Mouse (Mus musculus): ENCODE data around the gene Nodal. TPM values are rescaled to one million over a fixed set of nuclear protein-coding genes. Genes with fewer than 3 reads are reported as not detected.

The Nodal gene
- total and polyA plus RNA-seq, 3 experiments, result 0.13 TPM; not detected in 2

- dilution Hi-C loops (cut with MboI; ENCODE audit: extremely low pct_ligation_motif_present, extremely low pct_unique_long_range_greater_than_20kb, low sequenced_read_pairs) (no loop called here), in situ Hi-C loops (cut with MboI; ENCODE audit: low pct_ligation_motif_present, low pct_unique_long_range_greater_than_20kb, low sequenced_read_pairs) (no loop called here)
- no peak overlapping the region for H3K4me3 ChIP-seq (replicated peaks in 1 of 3; ENCODE audit: low read depth in 2 of 3, low read length in 2 of 3, poor library complexity in 1 of 3)
- H3K27me3 ChIP-seq (replicated peaks), result peaks cover 5% of the 10 kb centered on the region
- H3K27ac ChIP-seq (ENCODE audit: insufficient read depth, low read depth), result no peak overlapping the region
- DNase-seq (ENCODE audit: extremely low read depth), result no peak
- no peak overlapping the region for H3K4me2 ChIP-seq (ENCODE audit: insufficient read depth, low read depth, poor library complexity, severe bottlenecking)
- H3K9me3 ChIP-seq (replicated peaks; ENCODE audit: low read length), result peaks cover 7% of the 10 kb centered on the region
- H3K36me3 ChIP-seq (replicated peaks in 1 of 2; ENCODE audit: control insufficient read depth in 1 of 2, insufficient read depth in 1 of 2, low read length in 1 of 2), result no peaks in the 10 kb centered on the region
- TF ChIP-seq ZNF384 (IDR thresholded peaks at IDR 0.05; ENCODE audit: low read depth, low read length) (no peak), CTCF (conservative IDR thresholded peaks at IDR 0.05 in 1 of 2, IDR thresholded peaks at IDR 0.05 in 1 of 2; ENCODE audit: low read depth in 2 of 2, low read length in 2 of 2) (peak in 1 of 2 experiments; percentile 23; a peak in 1 of 4 replicates)
- H3K4me1 ChIP-seq (ENCODE audit: control insufficient read depth in 1 of 2, insufficient read depth in 2 of 2), result peaks cover 3 to 5% of the 10 kb centered on the region in 2 experiments; a peak in 1 of 4 replicates
- H3K79me2 ChIP-seq (replicated peaks; ENCODE audit: control insufficient read depth, extremely low read depth, insufficient read depth, poor library complexity, severe bottlenecking), result no peaks in the 10 kb centered on the region
- H3K9ac ChIP-seq (ENCODE audit: insufficient read depth, low read depth), result no peak overlapping the region
Measured at GRCm38 (mm10) chr10:61468900-61469299, 51.1 kb downstream of the Nodal start.

GRCm38 (mm10) chr10:61473640-61474039 lies 55.9 kb downstream of the Nodal start:
- Histone ChIP-seq H3K4me2 (ENCODE audit: insufficient read depth, low read depth, poor library complexity, severe bottlenecking) (no peak overlapping the region), H3K4me3 (replicated peaks in 1 of 3; ENCODE audit: low read depth in 2 of 3, low read length in 2 of 3, poor library complexity in 1 of 3) (no peak overlapping the region)

GRCm38 (mm10) chr10:61474344-61474743 lies 56.6 kb downstream of the Nodal start:
- Histone ChIP-seq H3K27me3 (replicated peaks) (peaks cover 7% of the 10 kb centered on the region), H3K79me2 (replicated peaks; ENCODE audit: control insufficient read depth, extremely low read depth, insufficient read depth, poor library complexity, severe bottlenecking) (no peaks in the 10 kb centered on the region), H3K9ac (ENCODE audit: insufficient read depth, low read depth) (no peak overlapping the region), H3K27ac (ENCODE audit: insufficient read depth, low read depth) (no peak overlapping the region), H3K4me3 (replicated peaks in 1 of 3; ENCODE audit: low read depth in 2 of 3, low read length in 2 of 3, poor library complexity in 1 of 3) (no peak overlapping the region), H3K36me3 (replicated peaks in 1 of 2; ENCODE audit: control insufficient read depth in 1 of 2, insufficient read depth in 1 of 2, low read length in 1 of 2) (peaks cover 0 to 4% of the 10 kb centered on the region in 2 experiments), H3K4me1 (ENCODE audit: control insufficient read depth in 1 of 2, insufficient read depth in 2 of 2) (peaks cover 2 to 40% of the 10 kb centered on the region in 2 experiments; a peak in 3 of 4 replicates), H3K9me3 (replicated peaks; ENCODE audit: low read length) (peaks cover 2% of the 10 kb centered on the region), H3K4me2 (ENCODE audit: insufficient read depth, low read depth, poor library complexity, severe bottlenecking) (no peak overlapping the region)
- dilution Hi-C loops (cut with MboI; ENCODE audit: extremely low pct_ligation_motif_present, extremely low pct_unique_long_range_greater_than_20kb, low sequenced_read_pairs), result no loop called here
- in situ Hi-C loops (cut with MboI; ENCODE audit: low pct_ligation_motif_present, low pct_unique_long_range_greater_than_20kb, low sequenced_read_pairs), result no loop called here
- no peak for DNase-seq (ENCODE audit: extremely low read depth)
- TF ChIP-seq EP300 (IDR thresholded peaks at IDR 0.05; ENCODE audit: low read length) (no peak), MAFK (IDR thresholded peaks at IDR 0.05; ENCODE audit: insufficient replicate concordance, low read length) (no peak), ZNF384 (IDR thresholded peaks at IDR 0.05; ENCODE audit: low read depth, low read length) (no peak), PAX5 (IDR thresholded peaks at IDR 0.05; ENCODE audit: low read length) (no peak), USF1 (IDR thresholded peaks at IDR 0.05; ENCODE audit: low read depth, low read length) (no peak), NELFE (IDR thresholded peaks at IDR 0.05; ENCODE audit: low read depth, low read length) (no peak), SMC3 (IDR thresholded peaks at IDR 0.05; ENCODE audit: low read depth, low read length) (no peak), ZMIZ1 (IDR thresholded peaks at IDR 0.05; ENCODE audit: low read depth, low read length) (no peak), JUN (IDR thresholded peaks at IDR 0.05; ENCODE audit: insufficient read depth, low read depth, low read length) (no peak)

More at GRCm38 (mm10) chr10:61473640-61474039, 55.9 kb downstream of the Nodal start:
- TF ChIP-seq ZC3H11A (IDR thresholded peaks at IDR 0.05; ENCODE audit: low read depth, low read length) (no peak), ELF1 (IDR thresholded peaks at IDR 0.05; ENCODE audit: low read depth, low read length) (no peak), IRF4 (IDR thresholded peaks at IDR 0.05; ENCODE audit: low read depth, low read length) (no peak), POLR2AphosphoS2 (IDR thresholded peaks at IDR 0.05; ENCODE audit: low read depth, low read length) (no peak), TCF12 (IDR thresholded peaks at IDR 0.05; ENCODE audit: low read depth, low read length) (no peak), HCFC1 (IDR thresholded peaks at IDR 0.05; ENCODE audit: low read depth, low read length) (no peak), ZKSCAN1 (IDR thresholded peaks at IDR 0.05; ENCODE audit: borderline replicate concordance, low read depth, low read length) (no peak), ETS1 (conservative IDR thresholded peaks at IDR 0.05; ENCODE audit: low read depth, low read length) (no peak), MEF2A (IDR thresholded peaks at IDR 0.05; ENCODE audit: borderline replicate concordance, low read depth, low read length) (no peak), NELFE (IDR thresholded peaks at IDR 0.05; ENCODE audit: low read depth, low read length) (no peak), CHD2 (IDR thresholded peaks at IDR 0.05; ENCODE audit: low read length) (no peak), MAX (IDR thresholded peaks at IDR 0.05; ENCODE audit: low read length) (no peak), UBTF (IDR thresholded peaks at IDR 0.05; ENCODE audit: low read depth, low read length) (no peak), GABPA (IDR thresholded peaks at IDR 0.05; ENCODE audit: insufficient replicate concordance, low read depth, low read length) (no peak), MYC (IDR thresholded peaks at IDR 0.05; ENCODE audit: low read depth, low read length) (no peak), PAX5 (IDR thresholded peaks at IDR 0.05; ENCODE audit: low read length) (no peak), NRF1 (IDR thresholded peaks at IDR 0.05; ENCODE audit: low read depth, low read length) (no peak), RCOR1 (conservative IDR thresholded peaks at IDR 0.05; ENCODE audit: low read depth, low read length) (no peak)
- Histone ChIP-seq H3K27ac (ENCODE audit: insufficient read depth, low read depth) (no peak overlapping the region), H3K36me3 (replicated peaks in 1 of 2; ENCODE audit: control insufficient read depth in 1 of 2, insufficient read depth in 1 of 2, low read length in 1 of 2) (peaks cover 0 to 3% of the 10 kb centered on the region in 2 experiments), H3K9me3 (replicated peaks; ENCODE audit: low read length) (peaks cover 2% of the 10 kb centered on the region), H3K9ac (ENCODE audit: insufficient read depth, low read depth) (no peak overlapping the region), H3K4me1 (ENCODE audit: control insufficient read depth in 1 of 2, insufficient read depth in 2 of 2) (peaks cover 2 to 36% of the 10 kb centered on the region in 2 experiments; a peak in 3 of 4 replicates), H3K27me3 (replicated peaks) (peaks cover 7% of the 10 kb centered on the region), H3K79me2 (replicated peaks; ENCODE audit: control insufficient read depth, extremely low read depth, insufficient read depth, poor library complexity, severe bottlenecking) (no peaks in the 10 kb centered on the region)
- in situ Hi-C loops (cut with MboI; ENCODE audit: low pct_ligation_motif_present, low pct_unique_long_range_greater_than_20kb, low sequenced_read_pairs) (no loop called here), dilution Hi-C loops (cut with MboI; ENCODE audit: extremely low pct_ligation_motif_present, extremely low pct_unique_long_range_greater_than_20kb, low sequenced_read_pairs) (no loop called here)
- DNase-seq (ENCODE audit: extremely low read depth), result no peak

Data from CH12.LX (cell line).